In genomic region chr10:117614387-117614786, GRCm38 (mm10) we compare ENCODE assay signal across 24 mouse cellular contexts.
"Had no signal": no experiment of that assay in that cellular context is flagged by ENCODE, and none has a peak within 500 bp of the region (broad histone marks: within the 10 kb centered on the region; RNA-seq: fewer than 3 reads in every experiment).

No protein-coding gene starts in this region.

- H3K9me3 ChIP-seq: heart, embryonic 15.5 days; hindbrain, embryonic 13.5 days; hindbrain, embryonic 15.5 days; limb, embryonic 10.5 days; limb, embryonic 12.5 days had no signal

- ATAC-seq: forebrain, embryonic 16.5 days; hindbrain, postnatal 0 days had no signal

- H3K27ac ChIP-seq: gastrocnemius, adult 2 months; heart, adult 2 months; heart, embryonic 13.5 days; heart, embryonic 15.5 days; hindbrain, embryonic 13.5 days; hindbrain, embryonic 15.5 days; hindbrain, postnatal 0 days; layer of hippocampus, adult 2 months; left cerebral cortex, adult 2 months; limb, embryonic 10.5 days; limb, embryonic 12.5 days had no signal

- H3K27me3 ChIP-seq: heart, embryonic 13.5 days; heart, embryonic 15.5 days; hindbrain, embryonic 13.5 days; hindbrain, embryonic 15.5 days; limb, embryonic 12.5 days had no signal

- H3K4me2 ChIP-seq: heart, embryonic 11.5 days; heart, embryonic 13.5 days; heart, embryonic 15.5 days; hindbrain, embryonic 13.5 days; hindbrain, embryonic 15.5 days; limb, embryonic 12.5 days had no signal

- DNase-seq: gastrocnemius, adult 2 months; gastrocnemius, postnatal 10 days; gastrocnemius, postnatal 36 days; heart, adult 11 months; heart, adult 2 months; heart, postnatal 14 days; heart, postnatal 36 days; kidney, adult 18-20 months; kidney, adult 8-10 months; kidney, postnatal 10 days; kidney, postnatal 25 days; kidney, postnatal 4 days; liver had no signal

- H3K9ac ChIP-seq: heart, embryonic 13.5 days; heart, embryonic 15.5 days; hindbrain, embryonic 13.5 days; hindbrain, embryonic 15.5 days; limb, embryonic 12.5 days had no signal

- H3K36me3 ChIP-seq: heart, embryonic 13.5 days; heart, embryonic 15.5 days; hindbrain, embryonic 13.5 days; hindbrain, embryonic 15.5 days; limb, embryonic 10.5 days; limb, embryonic 12.5 days had no signal

- H3K4me1 ChIP-seq: heart, embryonic 13.5 days; heart, embryonic 15.5 days; hindbrain, embryonic 13.5 days; hindbrain, embryonic 15.5 days; limb, embryonic 10.5 days; limb, embryonic 12.5 days had no signal

- H3K4me3 ChIP-seq: gastrocnemius, adult 2 months; heart, adult 2 months; heart, embryonic 13.5 days; heart, embryonic 15.5 days; hindbrain, embryonic 13.5 days; hindbrain, embryonic 15.5 days; layer of hippocampus, adult 2 months; left cerebral cortex, adult 2 months; limb, embryonic 10.5 days; limb, embryonic 12.5 days had no signal
